Mouse (Mus musculus): ENCODE measurements at regions not wholly inside any gene's neighbourhood (a gene's known extent, or its start where the extent isn't known, plus 50 kb on each side); places are given as distances from the start of the nearest gene placed in this dataset.

- TF ChIP-seq EP300 (IDR thresholded peaks at IDR 0.05; ENCODE audit: low read depth) (no peak), CTCF (IDR thresholded peaks at IDR 0.05; ENCODE audit: low read depth) (no peak)
Observed at GRCm38 (mm10) chr12:12605495-12605894, 336.2 kb downstream of the Mycn start.
